Mouse (Mus musculus): Measurements from ENCODE around the gene Abcb10. TPM values are rescaled to one million over a fixed set of nuclear protein-coding genes. Genes with fewer than 3 reads are reported as not detected.
"Not testable (repeated sequence)": the region's sequence is repeated elsewhere in the genome, so short reads cannot be mapped to it uniquely, and the experiment has no call there.

Gene Abcb10
- polyA plus RNA-seq, 1 experiment from 2014 or later = 18.7 TPM

GRCm38 (mm10) chr8:123966896-123967295 is 16.0 kb downstream of the Abcb10 start:
- Histone ChIP-seq H3K27me3 (replicated peaks; ENCODE audit: control insufficient read depth, insufficient read depth, low read length) (no peaks in the 10 kb centered on the region), H3K27ac (ENCODE audit: low read length) (no peak overlapping the region), H3K4me2 (ENCODE audit: low read depth, low read length) (no peak overlapping the region), H3K36me3 (ENCODE audit: control insufficient read depth, insufficient read depth, low read length) (peaks cover 11% of the 10 kb centered on the region; the same call in 1 of the 2 replicates), H3K9me3 (ENCODE audit: control insufficient read depth, low read length) (no peaks in the 10 kb centered on the region), H3K4me3 (ENCODE audit: low read length) (no peak overlapping the region), H3K4me1 (ENCODE audit: control insufficient read depth, insufficient read depth, low read length) (no peaks in the 10 kb centered on the region), H3K9ac (ENCODE audit: low read depth, low read length) (no peak overlapping the region)
- ATAC-seq = no peak
- WGBS = 72% methylated on average over 2 of the region's 2 CpGs

GRCm38 (mm10) chr8:123961371-123961770 is 21.6 kb downstream of the Abcb10 start:
- Histone ChIP-seq H3K9me3 (ENCODE audit: control insufficient read depth, low read length) (no peaks in the 10 kb centered on the region), H3K9ac (ENCODE audit: low read depth, low read length) (no peak overlapping the region), H3K4me1 (ENCODE audit: control insufficient read depth, insufficient read depth, low read length) (no peaks in the 10 kb centered on the region), H3K4me3 (ENCODE audit: low read length) (no peak overlapping the region), H3K27me3 (replicated peaks; ENCODE audit: control insufficient read depth, insufficient read depth, low read length) (no peaks in the 10 kb centered on the region), H3K27ac (ENCODE audit: low read length) (no peak overlapping the region), H3K36me3 (ENCODE audit: control insufficient read depth, insufficient read depth, low read length) (peaks cover 14% of the 10 kb centered on the region; the same call in 1 of the 2 replicates), H3K4me2 (ENCODE audit: low read depth, low read length) (no peak overlapping the region)
- WGBS = 61% methylated on average over 1 of the region's 1 CpGs
- ATAC-seq = no peak

- H3K4me3 ChIP-seq (ENCODE audit: low read length); H3K27ac ChIP-seq (ENCODE audit: low read length); H3K9ac ChIP-seq (ENCODE audit: low read depth, low read length); ATAC-seq; H3K4me2 ChIP-seq (ENCODE audit: low read depth, low read length); H3K27me3 ChIP-seq (replicated peaks; ENCODE audit: control insufficient read depth, insufficient read depth, low read length); H3K9me3 ChIP-seq (ENCODE audit: control insufficient read depth, low read length); H3K4me1 ChIP-seq (ENCODE audit: control insufficient read depth, insufficient read depth, low read length): not testable (repeated sequence)
- H3K36me3 ChIP-seq (ENCODE audit: control insufficient read depth, insufficient read depth, low read length) = peaks cover 14% of the 10 kb centered on the region; the same call in 1 of the 2 replicates
- WGBS = 74% methylated on average over 5 of the region's 5 CpGs
These were observed 22.4 kb downstream of the Abcb10 start for GRCm38 (mm10) chr8:123960556-123960955.

GRCm38 (mm10) chr8:123960056-123960455 is 22.9 kb downstream of the Abcb10 start:
- H3K36me3 ChIP-seq (ENCODE audit: control insufficient read depth, insufficient read depth, low read length) = peaks cover 14% of the 10 kb centered on the region; the same call in 1 of the 2 replicates
- no peak overlapping the region for H3K9ac ChIP-seq (ENCODE audit: low read depth, low read length)
- H3K27ac ChIP-seq (ENCODE audit: low read length) = no peak overlapping the region
- 84% methylated on average over 9 of the region's 9 CpGs for WGBS
- no peak for ATAC-seq
- H3K4me3 ChIP-seq (ENCODE audit: low read length) = no peak overlapping the region
- no peaks in the 10 kb centered on the region for H3K4me1 ChIP-seq (ENCODE audit: control insufficient read depth, insufficient read depth, low read length)
- no peaks in the 10 kb centered on the region for H3K9me3 ChIP-seq (ENCODE audit: control insufficient read depth, low read length)
- no peak overlapping the region for H3K4me2 ChIP-seq (ENCODE audit: low read depth, low read length)
- no peaks in the 10 kb centered on the region for H3K27me3 ChIP-seq (replicated peaks; ENCODE audit: control insufficient read depth, insufficient read depth, low read length)

GRCm38 (mm10) chr8:123959473-123959872 is 23.4 kb downstream of the Abcb10 start:
- ATAC-seq = no peak
- WGBS = 92% methylated on average over 6 of the region's 6 CpGs
- Histone ChIP-seq H3K9me3 (ENCODE audit: control insufficient read depth, low read length) (no peaks in the 10 kb centered on the region), H3K9ac (ENCODE audit: low read depth, low read length) (no peak overlapping the region), H3K36me3 (ENCODE audit: control insufficient read depth, insufficient read depth, low read length) (peaks cover 10% of the 10 kb centered on the region; the same call in 1 of the 2 replicates), H3K27ac (ENCODE audit: low read length) (no peak overlapping the region), H3K4me2 (ENCODE audit: low read depth, low read length) (no peak overlapping the region), H3K27me3 (replicated peaks; ENCODE audit: control insufficient read depth, insufficient read depth, low read length) (no peaks in the 10 kb centered on the region), H3K4me3 (ENCODE audit: low read length) (no peak overlapping the region), H3K4me1 (ENCODE audit: control insufficient read depth, insufficient read depth, low read length) (no peaks in the 10 kb centered on the region)

GRCm38 (mm10) chr8:123958130-123958529 is 24.8 kb downstream of the Abcb10 start:
- H3K9me3 ChIP-seq (ENCODE audit: control insufficient read depth, low read length) = no peaks in the 10 kb centered on the region
- no peak for ATAC-seq
- H3K9ac ChIP-seq (ENCODE audit: low read depth, low read length) = no peak overlapping the region
- no peak overlapping the region for H3K4me2 ChIP-seq (ENCODE audit: low read depth, low read length)
- no peaks in the 10 kb centered on the region for H3K4me1 ChIP-seq (ENCODE audit: control insufficient read depth, insufficient read depth, low read length)
- 80% methylated on average over 17 of the region's 17 CpGs for WGBS
- H3K27ac ChIP-seq (ENCODE audit: low read length) = no peak overlapping the region
- H3K27me3 ChIP-seq (replicated peaks; ENCODE audit: control insufficient read depth, insufficient read depth, low read length) = no peaks in the 10 kb centered on the region
- no peak overlapping the region for H3K4me3 ChIP-seq (ENCODE audit: low read length)
- H3K36me3 ChIP-seq (ENCODE audit: control insufficient read depth, insufficient read depth, low read length) = 0 out of 2 replicates have a peak, but pooled peaks cover 4% of the 10 kb centered on the region

- Histone ChIP-seq H3K27ac (ENCODE audit: low read length) (no peak overlapping the region), H3K27me3 (replicated peaks; ENCODE audit: control insufficient read depth, insufficient read depth, low read length) (no peaks in the 10 kb centered on the region), H3K9ac (ENCODE audit: low read depth, low read length) (no peak overlapping the region), H3K36me3 (ENCODE audit: control insufficient read depth, insufficient read depth, low read length) (no peaks in the 10 kb centered on the region), H3K4me1 (ENCODE audit: control insufficient read depth, insufficient read depth, low read length) (peaks cover 3% of the 10 kb centered on the region; the same call in 1 of the 2 replicates), H3K9me3 (ENCODE audit: control insufficient read depth, low read length) (no peaks in the 10 kb centered on the region), H3K4me3 (ENCODE audit: low read length) (no peak overlapping the region), H3K4me2 (ENCODE audit: low read depth, low read length) (no peak overlapping the region)
- WGBS = 93% methylated on average over 8 of the region's 8 CpGs
- ATAC-seq = no peak
These were observed 28.7 kb downstream of the Abcb10 start for GRCm38 (mm10) chr8:123954246-123954645.

- Histone ChIP-seq H3K4me1 (ENCODE audit: control insufficient read depth, insufficient read depth, low read length) (peaks cover 3% of the 10 kb centered on the region; the same call in 1 of the 2 replicates), H3K4me3 (ENCODE audit: low read length) (no peak overlapping the region), H3K27me3 (replicated peaks; ENCODE audit: control insufficient read depth, insufficient read depth, low read length) (no peaks in the 10 kb centered on the region), H3K36me3 (ENCODE audit: control insufficient read depth, insufficient read depth, low read length) (no peaks in the 10 kb centered on the region), H3K9ac (ENCODE audit: low read depth, low read length) (no peak overlapping the region), H3K9me3 (ENCODE audit: control insufficient read depth, low read length) (no peaks in the 10 kb centered on the region), H3K27ac (ENCODE audit: low read length) (no peak overlapping the region), H3K4me2 (ENCODE audit: low read depth, low read length) (no peak overlapping the region)
- WGBS = 87% methylated on average over 8 of the region's 8 CpGs
- no peak for ATAC-seq
These were observed 29.2 kb downstream of the Abcb10 start for GRCm38 (mm10) chr8:123953686-123954085.

- peak overlapping the region; percentile 93 for H3K9ac ChIP-seq (ENCODE audit: low read depth, low read length)
- peak overlapping the region; percentile 71 for H3K4me2 ChIP-seq (ENCODE audit: low read depth, low read length)
- 33% methylated on average over 10 of the region's 10 CpGs for WGBS
- H3K4me1 ChIP-seq (ENCODE audit: control insufficient read depth, insufficient read depth, low read length) = peaks cover 10% of the 10 kb centered on the region
- peak overlapping the region; percentile 92 for H3K27ac ChIP-seq (ENCODE audit: low read length)
- no peaks in the 10 kb centered on the region for H3K9me3 ChIP-seq (ENCODE audit: control insufficient read depth, low read length)
- no peaks in the 10 kb centered on the region for H3K27me3 ChIP-seq (replicated peaks; ENCODE audit: control insufficient read depth, insufficient read depth, low read length)
- peak overlapping the region; percentile 100 for H3K4me3 ChIP-seq (ENCODE audit: low read length)
- H3K36me3 ChIP-seq (ENCODE audit: control insufficient read depth, insufficient read depth, low read length) = no peaks in the 10 kb centered on the region
- peak; percentile 6; the same call in 1 of the 2 replicates for ATAC-seq
These were observed 32.7 kb downstream of the Abcb10 start for GRCm38 (mm10) chr8:123950077-123950802.
